Mouse (Mus musculus): Measurements from ENCODE around the gene P2rx7.

Gene P2rx7

GRCm38 (mm10) chr5:122731321-122731720 lies 87.6 kb downstream of the P2rx7 start:
- peak; percentile 52 for DNase-seq (ENCODE audit: low spot score)

GRCm38 (mm10) chr5:122731991-122732673 lies 88.4 kb downstream of the P2rx7 start:
- no peak for DNase-seq (ENCODE audit: low spot score)

- DNase-seq (ENCODE audit: low spot score) = no peak
Measured at GRCm38 (mm10) chr5:122733881-122734280, 90.2 kb downstream of the P2rx7 start.

- DNase-seq (ENCODE audit: low spot score) = no peak
Measured at GRCm38 (mm10) chr5:122735853-122736252, 92.1 kb downstream of the P2rx7 start.

GRCm38 (mm10) chr5:122736761-122737160 lies 93.0 kb downstream of the P2rx7 start:
- no peak for DNase-seq (ENCODE audit: low spot score)

Measured in ovary, postnatal 14 days (tissue).